ENCODE assay signal across 8 mouse cellular contexts in genomic region chr4:10873920-10874665, GRCm38 (mm10). TPM values are rescaled to one million over a fixed set of nuclear protein-coding genes. Genes with fewer than 3 reads are reported as not detected.
A peak's percentile ranks its signal among the peaks of the same experiment; 100 is the strongest.
DNase-seq lines count a peak whose midpoint lies in the region; ATAC-seq and TF ChIP-seq lines count a peak whose summit lies in the region.

Gene 2610301B20Rik, plus strand, starts transcription at chr4:10874498.

- ATAC-seq in forebrain, embryonic 15.5 days (replicated peaks), result peak; percentile 90
- peak; percentile 75 for ATAC-seq in neutrophil, adult 5-6 weeks (ENCODE audit: extremely low read depth, insufficient number of reproducible peaks, low FRiP score, poor library complexity, severe bottlenecking)

- peak; percentile 51; the same call in 1 of the 2 replicates for TF ChIP-seq POLR2A in lung, adult 2 months (IDR thresholded peaks at IDR 0.05; ENCODE audit: borderline replicate concordance, extremely low read depth, low read depth, low read length)

- peak; percentile 88 for DNase-seq in ES-CJ7 (ENCODE audit: low read depth, low spot score)
- peak; percentile 92 for DNase-seq in cerebellum, adult 11 months
- DNase-seq in heart, postnatal 25 days (ENCODE audit: low spot score), result peak; percentile 84
- DNase-seq in layer of hippocampus, adult 18-20 months (ENCODE audit: low spot score in 2 of 2), result peak; percentile 91 to 97
- DNase-seq in lung, adult 2 months, result peak; percentile 87
- peak; percentile 79 to 85 for DNase-seq in thymus, adult 18-20 months

- intact Hi-C loops in heart, postnatal 25 days (cut with DNase I), result no loop called here

- no peak for TF ChIP-seq CTCF in lung, adult 2 months (IDR thresholded peaks at IDR 0.05; ENCODE audit: insufficient read depth, low read length)

- H3K9me3 ChIP-seq in forebrain, embryonic 15.5 days, result no peaks in the 10 kb centered on the region

- under 1% methylated on average over 68 of the region's 68 CpGs for WGBS in forebrain, embryonic 15.5 days
- WGBS in lung, adult 2 months, result under 1% methylated on average over 68 of the region's 68 CpGs

- peak within 1 kb of the TSS; percentile 100 for H3K27ac ChIP-seq in forebrain, embryonic 15.5 days (replicated peaks)

- no peaks in the 10 kb centered on the region for H3K27me3 ChIP-seq in forebrain, embryonic 15.5 days

- peak within 1 kb of the TSS; percentile 66 for H3K4me2 ChIP-seq in forebrain, embryonic 15.5 days (replicated peaks)

- no peaks in the 10 kb centered on the region for H3K36me3 ChIP-seq in forebrain, embryonic 15.5 days

- peak within 1 kb of the TSS; percentile 83 for H3K4me3 ChIP-seq in forebrain, embryonic 15.5 days
- peak within 1 kb of the TSS; percentile 99 for H3K4me3 ChIP-seq in lung, adult 2 months (replicated peaks; ENCODE audit: extremely low read depth, low read depth, low read length)

- peak within 1 kb of the TSS; percentile 97 for H3K9ac ChIP-seq in forebrain, embryonic 15.5 days (replicated peaks)

- H3K4me1 ChIP-seq in forebrain, embryonic 15.5 days, result peaks cover 16% of the 10 kb centered on the region
- H3K4me1 ChIP-seq in lung, adult 2 months (ENCODE audit: control insufficient read depth, insufficient read depth, low read length), result peaks cover 4% of the 10 kb centered on the region

RNA-seq across cellular contexts. Expression of gene 2610301B20Rik, which starts in this region (rescaled TPM):
- 40.8 and 47.6 TPM in 2 replicates for polyA plus RNA-seq in forebrain, embryonic 15.5 days (2015; fragmentation: Nextera tagmentation; extraction: Ambion mirVana)
- total RNA-seq in heart, postnatal 25 days (2021), result 1 to 10 TPM; 5.2 to 5.7 TPM
- 10 to 100 TPM; 36.4 to 36.8 TPM for total RNA-seq in layer of hippocampus, adult 18-20 months (2021)
- 5.5 and 7.3 TPM in 2 replicates for polyA plus RNA-seq in lung, adult 2 months (2012; rRNA removed)
- 3.1 and 3.9 TPM in 2 replicates for total RNA-seq in neutrophil, adult 5-6 weeks (2017)

Comparison
In these comparisons a context has a peak if more than half of its experiments do, and no peak if none do; other contexts are left out.
1. Peak in every context shown above with its lines: DNase-seq, ATAC-seq, H3K4me3 ChIP-seq and H3K27ac ChIP-seq.